Mouse (Mus musculus) forebrain, embryonic 15.5 days (tissue): Measurements from ENCODE around the gene Sppl2c. TPM values are rescaled to one million over a fixed set of nuclear protein-coding genes. Genes with fewer than 3 reads are reported as not detected.
"Not testable (repeated sequence)": the region's sequence is repeated elsewhere in the genome, so short reads cannot be mapped to it uniquely, and the experiment has no call there.

Source experiments
- ATAC-seq: fragments of 200-750 bp; cut with Nextera tagmentation; replicated peaks from 2 replicates; pipeline ENCODE4 v1.8.0; 2017; ENCODE audit warnings: mild to moderate bottlenecking, moderate TSS enrichment, moderate library complexity
- H3K27ac ChIP-seq: fragments of 300-500 bp; sonication (generic); replicated peaks from 2 replicates; pipeline ENCODE4 v1.5.1; 2015; ENCODE audit warnings: mild to moderate bottlenecking, inconsistent platforms
- H3K27me3 ChIP-seq: fragments of 300-500 bp; sonication (generic); 2 replicates; pipeline ENCODE4 v1.6.1; 2015; ENCODE audit warnings: inconsistent platforms
- H3K36me3 ChIP-seq: fragments of 300-500 bp; sonication (generic); 2 replicates; pipeline ENCODE4 v1.6.1; 2015; ENCODE audit warnings: mild to moderate bottlenecking, inconsistent platforms
- H3K4me1 ChIP-seq: fragments of 300-500 bp; sonication (generic); 2 replicates; pipeline ENCODE4 v1.6.1; 2015; ENCODE audit warnings: inconsistent platforms
- H3K4me2 ChIP-seq: fragments of 300-500 bp; sonication (generic); replicated peaks from 2 replicates; pipeline ENCODE4 v1.6.1; 2015; ENCODE audit warnings: mild to moderate bottlenecking, inconsistent platforms
- H3K4me3 ChIP-seq: fragments of 300-500 bp; sonication (generic); 2 replicates; pipeline ENCODE4 v1.5.1; 2015; ENCODE audit warnings: mild to moderate bottlenecking, inconsistent platforms
- H3K9ac ChIP-seq: fragments of 300-500 bp; sonication (generic); replicated peaks from 2 replicates; pipeline ENCODE4 v1.6.1; 2015; ENCODE audit warnings: mild to moderate bottlenecking, inconsistent platforms
- H3K9me3 ChIP-seq: fragments of 300-500 bp; sonication (generic); 2 replicates; pipeline ENCODE4 v1.6.1; 2016; ENCODE audit warnings: inconsistent platforms
- WGBS: fragments of 180-500 bp; shearing (Covaris S2); methylation state at CpG from one replicate; pipeline ENCODE4 v1.1.7; 2015; ENCODE audit warnings: mixed read lengths; 5-methylcytosine and 5-hydroxymethylcytosine counted together
- polyA plus RNA-seq: library from polyadenylated mRNA; unstranded; fragments of >200 nt; fragmentation: Nextera tagmentation; extraction: Ambion mirVana; gene quantifications from 2 replicates; pipeline ENCODE4 v1.2.1, GENCODE M21; 2015

Sppl2c gene
- polyA plus RNA-seq, 1 experiment from 2014 or later = not detected

- Histone ChIP-seq H3K4me3 (no peak overlapping the region), H3K4me1 (no peaks in the 10 kb centered on the region), H3K27ac (no peak overlapping the region), H3K36me3 (no peaks in the 10 kb centered on the region), H3K4me2 (no peak overlapping the region), H3K9ac (no peak overlapping the region), H3K27me3 (0 out of 2 replicates have a peak, but pooled peaks cover 2% of the 10 kb centered on the region), H3K9me3 (0 out of 2 replicates have a peak, but pooled peaks cover 6% of the 10 kb centered on the region)
- ATAC-seq = no peak
- WGBS = 85% methylated on average over 3 of the region's 3 CpGs
These were observed 17.1 kb downstream of the Sppl2c start for GRCm38 (mm10) chr11:104203271-104203670.

DNA sequence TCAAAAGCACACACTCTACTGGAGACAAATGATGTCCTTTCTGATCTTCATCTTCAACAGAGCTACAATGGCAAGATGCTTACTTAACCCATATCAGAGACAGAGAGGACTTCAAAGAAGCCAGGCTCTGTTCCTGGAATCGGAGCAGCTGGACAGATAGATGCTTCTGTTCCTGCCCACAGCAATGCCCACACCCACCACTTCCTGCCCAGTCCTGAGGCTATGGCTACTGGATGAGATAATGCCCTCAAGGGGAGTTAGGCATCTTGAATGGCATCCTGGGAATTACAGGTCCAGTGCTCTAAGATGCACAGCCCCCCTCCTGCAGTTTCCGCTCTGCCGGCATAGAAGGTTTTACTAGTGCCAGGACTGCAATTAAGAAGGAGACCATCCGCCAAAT is 20.4 kb downstream of the Sppl2c start:
- WGBS = 83% methylated on average over 4 of the region's 4 CpGs
- no peak for ATAC-seq
- H3K4me2 ChIP-seq = no peak overlapping the region

DNA sequence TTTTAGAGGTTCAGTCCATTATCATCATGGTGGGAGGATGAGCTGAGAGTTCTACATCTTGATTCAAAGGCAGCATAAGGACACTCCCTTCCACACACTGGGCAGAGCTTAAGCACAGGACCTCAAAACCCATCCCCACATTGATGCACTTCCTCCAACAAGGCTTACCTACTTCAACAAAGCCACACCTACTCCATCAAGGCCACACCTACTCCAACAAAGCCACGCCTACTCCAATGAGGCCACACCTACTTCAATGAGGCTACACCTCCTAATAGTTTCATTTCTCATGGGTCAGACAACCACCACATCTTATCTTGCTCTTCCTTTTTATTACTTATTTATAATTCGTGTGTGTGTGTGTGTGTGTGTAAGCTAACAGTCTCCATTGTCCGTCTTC is 22.9 kb downstream of the Sppl2c start:
- 81% methylated on average over 3 of the region's 3 CpGs for WGBS
- H3K9ac ChIP-seq = no peak overlapping the region
- no peak overlapping the region for H3K27ac ChIP-seq
- no peaks in the 10 kb centered on the region for H3K4me1 ChIP-seq
- no peaks in the 10 kb centered on the region for H3K9me3 ChIP-seq
- no peak overlapping the region for H3K4me3 ChIP-seq
- H3K27me3 ChIP-seq = no peaks in the 10 kb centered on the region
- H3K4me2 ChIP-seq = no peak overlapping the region
- H3K36me3 ChIP-seq = no peaks in the 10 kb centered on the region
- no peak for ATAC-seq

More for the DNA sequence above, 20.4 kb downstream of the Sppl2c start:
- Histone ChIP-seq H3K27me3 (no peaks in the 10 kb centered on the region), H3K9me3 (0 out of 2 replicates have a peak, but pooled peaks cover 6% of the 10 kb centered on the region), H3K4me1 (no peaks in the 10 kb centered on the region), H3K36me3 (no peaks in the 10 kb centered on the region), H3K9ac (no peak overlapping the region), H3K27ac (no peak overlapping the region), H3K4me3 (no peak overlapping the region)

DNA sequence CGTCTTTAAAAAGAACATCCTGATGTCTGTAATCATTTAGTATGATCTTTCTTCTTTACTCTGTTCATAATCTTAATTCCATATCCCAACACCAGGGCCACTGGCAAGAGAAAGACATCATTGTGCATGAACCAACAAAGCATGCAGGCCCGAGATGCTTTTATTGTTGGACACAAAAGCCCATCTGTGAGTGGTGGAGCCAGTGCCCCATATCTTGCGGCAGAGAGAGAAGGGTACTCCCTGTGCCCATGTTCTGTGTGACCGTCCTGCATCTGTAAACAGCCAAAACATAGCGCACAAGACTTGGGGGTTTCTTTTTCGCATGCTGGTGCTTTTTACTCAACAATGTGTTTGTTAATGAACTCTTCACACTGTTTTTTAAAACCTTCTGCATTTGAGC is 25.1 kb downstream of the Sppl2c start:
- no peak overlapping the region for H3K4me3 ChIP-seq
- H3K27ac ChIP-seq = no peak overlapping the region
- no peaks in the 10 kb centered on the region for H3K36me3 ChIP-seq
- H3K4me1 ChIP-seq = no peaks in the 10 kb centered on the region
- H3K27me3 ChIP-seq = no peaks in the 10 kb centered on the region
- ATAC-seq = no peak
- no peaks in the 10 kb centered on the region for H3K9me3 ChIP-seq
- no peak overlapping the region for H3K4me2 ChIP-seq
- H3K9ac ChIP-seq = no peak overlapping the region
- 75% methylated on average over 6 of the region's 6 CpGs for WGBS

DNA sequence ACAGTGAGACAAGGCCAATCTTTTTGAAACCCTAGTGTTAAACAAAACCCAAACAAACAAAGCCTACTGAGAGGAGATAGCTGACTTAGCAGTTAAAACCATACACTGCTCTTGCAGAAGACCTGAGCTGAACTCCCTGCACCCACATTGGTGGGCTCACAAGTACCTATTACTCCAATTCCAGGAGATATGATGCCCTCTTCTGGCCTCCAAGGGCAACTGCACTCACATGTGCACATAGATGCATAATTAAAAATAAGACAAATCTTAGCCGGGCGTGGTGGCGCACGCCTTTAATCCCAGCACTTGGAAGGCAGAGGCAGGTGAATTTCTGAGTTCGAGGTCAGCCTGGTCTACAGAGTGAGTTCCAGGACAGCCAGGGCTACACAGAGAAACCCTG is 28.0 kb downstream of the Sppl2c start:
- not testable (repeated sequence) for H3K4me3 ChIP-seq, H3K27ac ChIP-seq, H3K9ac ChIP-seq, ATAC-seq, H3K36me3 ChIP-seq, H3K4me1 ChIP-seq, H3K4me2 ChIP-seq, H3K27me3 ChIP-seq, H3K9me3 ChIP-seq
- 100% methylated on average over 5 of the region's 5 CpGs for WGBS

DNA sequence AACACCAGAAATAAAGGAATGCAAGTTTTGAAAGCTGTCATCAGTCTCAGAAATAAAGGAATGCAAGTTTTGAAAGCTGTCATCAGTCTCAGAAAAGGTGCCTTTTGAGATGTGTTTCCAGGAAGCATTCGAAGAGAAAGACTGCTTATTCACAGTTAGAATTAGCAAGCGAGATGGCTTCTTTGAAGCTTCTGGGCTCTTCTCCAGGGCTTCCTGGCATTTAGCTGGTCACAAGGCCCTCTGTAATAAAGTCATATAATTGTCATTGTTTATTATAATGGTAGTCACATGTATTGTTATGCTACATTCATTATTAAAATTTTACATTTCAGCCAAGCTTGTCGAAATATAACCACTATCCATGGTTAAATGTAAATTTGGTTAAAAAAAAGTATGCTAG is 31.9 kb downstream of the Sppl2c start:
- no peak for ATAC-seq
- Histone ChIP-seq H3K4me3 (no peak overlapping the region), H3K4me1 (no peaks in the 10 kb centered on the region; the same call in 1 of the 2 replicates), H3K9me3 (no peaks in the 10 kb centered on the region), H3K27ac (no peak overlapping the region), H3K36me3 (no peaks in the 10 kb centered on the region), H3K27me3 (no peaks in the 10 kb centered on the region), H3K9ac (no peak overlapping the region), H3K4me2 (no peak overlapping the region)
- 44% methylated on average over 3 of the region's 3 CpGs for WGBS

GRCm38 (mm10) chr11:104220291-104220690 is 34.2 kb downstream of the Sppl2c start:
- 80% methylated on average over 4 of the region's 4 CpGs for WGBS
- Histone ChIP-seq H3K4me2 (no peak overlapping the region), H3K9ac (no peak overlapping the region), H3K27me3 (no peaks in the 10 kb centered on the region), H3K9me3 (no peaks in the 10 kb centered on the region), H3K4me1 (no peaks in the 10 kb centered on the region; the same call in 1 of the 2 replicates), H3K4me3 (no peak overlapping the region), H3K27ac (no peak overlapping the region), H3K36me3 (no peaks in the 10 kb centered on the region)
- no peak for ATAC-seq

DNA sequence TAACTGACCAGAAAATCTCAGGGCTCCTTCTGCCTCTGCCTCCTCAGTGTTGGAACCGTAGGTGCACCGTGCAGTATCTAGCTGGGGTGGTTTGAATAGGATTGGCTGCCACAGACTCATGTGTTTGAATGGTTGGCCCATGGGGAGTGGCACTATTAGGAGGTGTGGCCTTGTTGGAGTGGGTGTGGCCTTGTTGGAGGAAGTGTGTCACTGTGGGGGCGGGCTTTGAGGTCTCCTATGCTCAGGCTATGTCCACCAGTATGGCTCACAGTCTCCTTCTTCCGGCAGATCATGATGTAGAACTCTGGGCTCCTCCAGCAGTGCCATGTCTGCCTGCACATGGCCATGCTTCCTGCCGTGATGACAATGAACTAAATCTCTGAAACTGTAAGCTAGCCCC is 35.6 kb downstream of the Sppl2c start:
- H3K9me3 ChIP-seq = no peaks in the 10 kb centered on the region
- H3K4me3 ChIP-seq = no peak overlapping the region
- ATAC-seq = no peak
- no peak overlapping the region for H3K9ac ChIP-seq
- 80% methylated on average over 5 of the region's 5 CpGs for WGBS
- no peaks in the 10 kb centered on the region for H3K36me3 ChIP-seq
- no peak overlapping the region for H3K27ac ChIP-seq
- no peak overlapping the region for H3K4me2 ChIP-seq
- no peaks in the 10 kb centered on the region for H3K27me3 ChIP-seq
- H3K4me1 ChIP-seq = no peaks in the 10 kb centered on the region; the same call in 1 of the 2 replicates

DNA sequence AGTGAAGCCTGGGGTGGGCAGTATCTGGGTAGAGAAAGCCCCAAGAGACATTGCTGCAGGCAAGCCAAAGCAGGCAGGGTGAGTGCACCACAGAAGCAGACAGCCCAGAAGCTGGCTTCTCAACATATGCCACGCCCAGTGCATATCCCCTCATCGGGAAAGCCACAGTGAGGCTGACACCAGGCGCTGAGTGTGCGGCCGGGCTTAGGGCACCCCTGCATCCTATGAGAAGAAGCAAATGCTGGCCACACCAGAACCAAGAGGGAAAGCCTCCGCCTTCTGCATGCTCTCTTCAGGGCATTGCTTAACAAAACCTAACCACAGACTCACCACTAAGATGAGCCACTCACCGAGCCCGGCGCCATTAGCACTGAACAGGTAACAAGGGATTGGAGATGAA is 37.2 kb downstream of the Sppl2c start:
- no peak overlapping the region for H3K4me2 ChIP-seq
- no peaks in the 10 kb centered on the region for H3K36me3 ChIP-seq
- no peaks in the 10 kb centered on the region for H3K27me3 ChIP-seq
- H3K9me3 ChIP-seq = no peaks in the 10 kb centered on the region
- ATAC-seq = no peak
- no peak overlapping the region for H3K27ac ChIP-seq
- H3K4me3 ChIP-seq = no peak overlapping the region
- H3K4me1 ChIP-seq = no peaks in the 10 kb centered on the region
- H3K9ac ChIP-seq = no peak overlapping the region
- whole genome bisulfite sequencing = 90% methylated on average over 9 of the region's 9 CpGs

DNA sequence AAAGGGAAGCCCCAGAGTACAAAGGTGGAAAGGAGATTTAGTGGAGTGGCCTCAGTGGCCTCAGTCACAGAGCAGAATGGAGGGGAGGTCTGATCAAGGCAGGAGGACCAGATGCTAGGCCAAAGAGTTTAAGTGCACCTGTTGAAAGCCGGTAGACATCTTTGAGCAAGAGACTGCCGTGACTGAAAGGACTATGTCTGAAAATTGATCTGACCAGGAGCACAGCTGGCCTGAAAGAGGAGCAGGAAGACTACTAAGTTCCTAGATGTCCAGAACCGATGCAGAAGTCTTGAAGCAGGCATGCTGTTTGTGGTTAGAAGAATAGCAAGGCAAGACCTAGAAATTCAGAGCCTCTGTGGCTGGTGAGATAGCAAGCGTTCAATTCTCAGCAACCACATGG is 43.3 kb downstream of the Sppl2c start:
- Histone ChIP-seq H3K9ac (no peak overlapping the region), H3K27me3 (no peaks in the 10 kb centered on the region), H3K36me3 (no peaks in the 10 kb centered on the region), H3K27ac (no peak overlapping the region), H3K4me3 (no peak overlapping the region), H3K9me3 (no peaks in the 10 kb centered on the region), H3K4me1 (peaks cover 19% of the 10 kb centered on the region), H3K4me2 (no peak overlapping the region)
- WGBS = 77% methylated on average over 4 of the region's 4 CpGs
- ATAC-seq = no peak

DNA sequence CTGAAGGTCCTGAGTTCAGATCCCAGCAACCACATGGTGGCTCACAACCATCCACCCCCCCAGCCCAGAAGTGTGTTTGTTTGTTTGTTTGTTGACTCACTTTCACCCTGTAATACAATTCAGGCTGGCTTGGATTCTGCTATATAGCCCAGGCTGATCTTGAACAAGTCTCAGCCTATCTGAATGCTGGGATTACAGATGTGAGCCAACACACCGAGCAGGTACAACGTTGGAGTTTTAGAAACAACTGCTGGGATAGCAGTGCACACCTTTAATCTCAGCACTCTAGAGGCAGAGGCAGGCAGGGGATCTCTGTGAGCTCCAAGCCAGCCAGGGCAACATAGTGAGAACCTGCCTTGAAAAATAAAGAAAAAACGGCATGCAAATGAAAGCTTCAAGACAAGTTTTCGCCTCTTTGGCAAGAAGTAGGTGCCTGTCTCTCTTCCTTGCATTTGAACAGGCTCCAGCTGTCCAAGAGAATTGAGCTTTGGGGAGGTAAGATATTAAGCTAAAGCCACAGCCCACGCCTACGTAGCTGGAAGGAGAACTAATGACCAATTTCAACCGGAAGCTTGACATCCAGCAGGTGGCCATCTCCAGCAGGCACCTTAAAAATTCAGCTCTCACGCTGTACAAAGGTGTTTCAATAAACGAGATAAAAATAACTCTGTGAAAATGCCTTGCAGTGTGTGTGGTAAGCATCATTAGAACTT is 44.1 kb downstream of the Sppl2c start:
- WGBS = 11% methylated on average over 9 of the region's 9 CpGs
- no peaks in the 10 kb centered on the region for H3K27me3 ChIP-seq
- ATAC-seq = no peak

GRCm38 (mm10) chr11:104231041-104231911 is 45.1 kb downstream of the Sppl2c start, which contains the start of gene Mapt:
Mapt (plus strand) TSS chr11:104231390.
- Histone ChIP-seq H3K9me3 (no peaks in the 10 kb centered on the region), H3K27ac (peak within 1 kb of the TSS; percentile 97), H3K36me3 (no peaks in the 10 kb centered on the region), H3K27me3 (no peaks in the 10 kb centered on the region), H3K4me1 (peaks cover 37% of the 10 kb centered on the region), H3K4me3 (peak within 1 kb of the TSS; percentile 72), H3K4me2 (peak within 1 kb of the TSS; percentile 80), H3K9ac (peak within 1 kb of the TSS; percentile 92)
- peak; percentile 82 for ATAC-seq
- WGBS = under 1% methylated on average over 92 of the region's 94 CpGs

More for the DNA sequence above, 44.1 kb downstream of the Sppl2c start:
- Histone ChIP-seq H3K36me3 (no peaks in the 10 kb centered on the region), H3K27ac (peak overlapping the region; percentile 97), H3K9ac (peak overlapping the region; percentile 92), H3K4me3 (peak overlapping the region; percentile 72), H3K4me2 (peak overlapping the region; percentile 80), H3K4me1 (peaks cover 27% of the 10 kb centered on the region), H3K9me3 (no peaks in the 10 kb centered on the region)
